In the genomic region with DNA sequence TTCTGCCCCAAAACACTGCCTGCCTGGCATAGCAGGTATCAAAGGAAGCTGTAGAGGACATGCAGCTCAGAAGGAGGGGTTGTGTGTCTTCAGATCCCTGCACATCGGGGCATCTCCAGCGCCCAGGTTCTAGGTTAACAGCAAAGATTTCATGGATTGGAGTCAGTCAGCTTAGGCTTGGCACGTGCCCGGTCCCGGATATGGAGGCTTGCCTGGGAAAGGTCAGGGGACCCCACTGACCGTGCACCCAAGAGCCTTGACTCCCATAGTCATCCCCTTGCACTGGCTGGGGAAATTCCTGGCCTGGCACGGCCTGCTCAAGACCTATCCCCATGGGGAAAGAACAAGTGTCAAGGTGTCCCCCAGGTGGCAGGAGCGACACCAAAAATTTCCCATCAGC, we compare ENCODE assay signal across 19 mouse cellular contexts. TPM values are rescaled to one million over a fixed set of nuclear protein-coding genes. Genes with fewer than 3 reads are reported as not detected.
DNase-seq lines count a peak whose midpoint lies in the region; ATAC-seq and TF ChIP-seq lines count a peak whose summit lies in the region.
"Had no signal": no experiment of that assay in that cellular context is flagged by ENCODE, and none has a peak within 500 bp of the region (broad histone marks: within the 10 kb centered on the region; RNA-seq: fewer than 3 reads in every experiment).

No protein-coding gene starts in this region.

- no peak for TF ChIP-seq POLR2A in heart, adult 2 months (IDR thresholded peaks at IDR 0.05; ENCODE audit: insufficient read depth, low read depth, low read length)

- peaks cover 6% of the 10 kb centered on the region; the same call in 1 of the 2 replicates for H3K36me3 ChIP-seq in neural tube, embryonic 13.5 days
- no peaks in the 10 kb centered on the region for H3K36me3 ChIP-seq in midbrain, embryonic 16.5 days (ENCODE audit: control insufficient read depth, insufficient read depth, low read length)
- no peaks in the 10 kb centered on the region for H3K36me3 ChIP-seq in heart, adult 2 months (ENCODE audit: control insufficient read depth, insufficient read depth, low read length)

- peak overlapping the region; percentile 83 for H3K27ac ChIP-seq in neural tube, embryonic 13.5 days (replicated peaks)
- peak overlapping the region; percentile 74 for H3K27ac ChIP-seq in midbrain, embryonic 16.5 days (ENCODE audit: low read length)
- no peak overlapping the region for H3K27ac ChIP-seq in heart, adult 2 months
- H3K27ac ChIP-seq: heart, embryonic 15.5 days; limb, embryonic 15.5 days; liver, embryonic 14.5 days had no signal

- no peak overlapping the region for H3K4me3 ChIP-seq in neural tube, embryonic 13.5 days
- H3K4me3 ChIP-seq in midbrain, embryonic 16.5 days (ENCODE audit: low read depth, low read length): no peak overlapping the region
- no peak overlapping the region for H3K4me3 ChIP-seq in heart, adult 2 months
- H3K4me3 ChIP-seq: heart, embryonic 15.5 days; limb, embryonic 15.5 days had no signal

- intact Hi-C loops in heart, adult 2 months (cut with DNase I): loop anchor here (2.0 kb wide), 2 partner anchors 36 kb away; no protein-coding TSS in a partner anchor

- WGBS in neural tube, embryonic 13.5 days: 87% methylated on average over 8 of the region's 8 CpGs
- 85% methylated on average over 8 of the region's 8 CpGs for WGBS in midbrain, embryonic 16.5 days
- WGBS in heart, adult 2 months: 94% methylated on average over 8 of the region's 8 CpGs

- TF ChIP-seq CTCF in heart, adult 2 months (IDR thresholded peaks at IDR 0.05): no peak

- ATAC-seq in neural tube, embryonic 13.5 days (ENCODE audit: low read depth): no peak
- ATAC-seq in midbrain, embryonic 16.5 days: 0 out of 2 replicates have a peak, but pooled peaks have one; percentile 3

- DNase-seq in cerebellum, adult 11-12 months: peak; percentile 54
- DNase-seq in cerebellum, adult 9-10 months: no peak
- DNase-seq in neural tube, embryonic 10.5 days (ENCODE audit: extremely low spot score, low spot score): no peak
- no peak for DNase-seq in right cerebral cortex, postnatal 25 days
- no peak for DNase-seq in heart, adult 2 months
- DNase-seq: adrenal gland, postnatal 10 days; cerebellum, adult 8-10 months; heart, postnatal 36 days; kidney, adult 8-10 months; kidney, postnatal 10 days; left cerebral cortex, postnatal 4 days; lung, embryonic 14.5 days; right cerebral cortex, postnatal 14 days; thymus, postnatal 25 days had no signal

- H3K4me1 ChIP-seq in neural tube, embryonic 13.5 days (replicated peaks): peaks cover 69% of the 10 kb centered on the region
- peaks cover 25% of the 10 kb centered on the region for H3K4me1 ChIP-seq in midbrain, embryonic 16.5 days (ENCODE audit: control insufficient read depth, insufficient read depth, low read length)
- H3K4me1 ChIP-seq in heart, adult 2 months (ENCODE audit: control insufficient read depth, insufficient read depth, low read length): peaks cover 1% of the 10 kb centered on the region; the same call in 1 of the 2 replicates

- H3K79me2 ChIP-seq in heart, adult 2 months (replicated peaks; ENCODE audit: control insufficient read depth, insufficient read depth, low read length): no peaks in the 10 kb centered on the region

- TF ChIP-seq EP300 in heart, adult 2 months (IDR thresholded peaks at IDR 0.05; ENCODE audit: insufficient read depth, low read depth, low read length): no peak

- H3K4me2 ChIP-seq in neural tube, embryonic 13.5 days: no peak overlapping the region
- no peak overlapping the region; the same call in 1 of the 2 replicates for H3K4me2 ChIP-seq in midbrain, embryonic 16.5 days (ENCODE audit: low read length)
- H3K4me2 ChIP-seq: heart, embryonic 15.5 days; limb, embryonic 15.5 days; lung, embryonic 14.5 days had no signal

- no peaks in the 10 kb centered on the region for H3K9me3 ChIP-seq in neural tube, embryonic 13.5 days
- H3K9me3 ChIP-seq in midbrain, embryonic 16.5 days (replicated peaks; ENCODE audit: control insufficient read depth, low read length, poor library complexity, severe bottlenecking): no peaks in the 10 kb centered on the region
- H3K9me3 ChIP-seq: heart, embryonic 15.5 days; limb, embryonic 15.5 days had no signal

- peak overlapping the region; percentile 42; the same call in 1 of the 2 replicates for H3K9ac ChIP-seq in neural tube, embryonic 13.5 days
- H3K9ac ChIP-seq in midbrain, embryonic 16.5 days (ENCODE audit: low read depth, low read length): peak overlapping the region; percentile 10; the same call in 1 of the 2 replicates
- no peak overlapping the region for H3K9ac ChIP-seq in heart, adult 2 months (ENCODE audit: low read depth, low read length)
- H3K9ac ChIP-seq: heart, embryonic 15.5 days; limb, embryonic 15.5 days; liver, embryonic 14.5 days; lung, embryonic 14.5 days had no signal

- no peaks in the 10 kb centered on the region for H3K27me3 ChIP-seq in neural tube, embryonic 13.5 days
- no peaks in the 10 kb centered on the region for H3K27me3 ChIP-seq in midbrain, embryonic 16.5 days (ENCODE audit: control insufficient read depth, insufficient read depth, low read depth, low read length)
- no peaks in the 10 kb centered on the region for H3K27me3 ChIP-seq in heart, adult 2 months (ENCODE audit: control insufficient read depth, insufficient read depth, low read length)
- H3K27me3 ChIP-seq: heart, embryonic 15.5 days; limb, embryonic 15.5 days had no signal

RNA-seq across cellular contexts. Expression of a gene that starts 59.0 kb away (rescaled TPM):
- polyA plus RNA-seq in neural tube, embryonic 13.5 days (2015; fragmentation: Nextera tagmentation; extraction: Ambion mirVana): 17.5 and 18.8 TPM in 2 replicates
- 18.7 and 19.3 TPM in 2 replicates for polyA plus RNA-seq in midbrain, embryonic 16.5 days (2015; fragmentation: Nextera tagmentation; extraction: Ambion mirVana)
- 10 to 100 TPM; 19.6 to 22.1 TPM for total RNA-seq in heart, adult 2 months (2021)
- polyA plus RNA-seq in heart, adult 2 months (2012; rRNA removed): 8.6 and 11.6 TPM in 2 replicates
